Mouse (Mus musculus) CH12.LX (cell line): ENCODE data around the gene Zfp385c. TPM values are rescaled to one million over a fixed set of nuclear protein-coding genes. Genes with fewer than 3 reads are reported as not detected.

Source experiments
- DNase-seq: peaks from one replicate; pipeline ENCODE4 v3.0.0-alpha.2; 2013; ENCODE audit errors: extremely low read depth
- H3K27ac ChIP-seq: 2 replicates; pipeline ENCODE4 v1.5.1; 2012; ENCODE audit warnings: low read depth, mild to moderate bottlenecking, control low read depth, moderate library complexity; ENCODE audit not compliant: insufficient read depth
- H3K27me3 ChIP-seq: replicated peaks from 2 replicates; pipeline ENCODE3; 2012; ENCODE audit warnings: inconsistent platforms
- H3K36me3 ChIP-seq, 2 experiments: replicated peaks in 1 of 2; 2 replicates each; pipeline versions ENCODE3 to v1.6.1; 2012; ENCODE audit warnings: inconsistent platforms in 1 of 2, low read length in 1 of 2, mild to moderate bottlenecking in 1 of 2, mixed read lengths in 1 of 2, moderate library complexity in 1 of 2; ENCODE audit not compliant: control insufficient read depth in 1 of 2, insufficient read depth in 1 of 2
- H3K4me1 ChIP-seq, 2 experiments: 2 replicates each; pipeline ENCODE4 v1.6.1; 2012; ENCODE audit warnings: inconsistent platforms in 1 of 2, moderate library complexity in 1 of 2; ENCODE audit not compliant: insufficient read depth in 2 of 2, control insufficient read depth in 1 of 2
- H3K4me2 ChIP-seq: 2 replicates; pipeline ENCODE4 v1.6.1; 2012; ENCODE audit warnings: low read depth, mild to moderate bottlenecking, control low read depth; ENCODE audit not compliant: poor library complexity, insufficient read depth, severe bottlenecking
- H3K4me3 ChIP-seq, 3 experiments: fragments of 150-350 bp in 1 of 3; sonication (generic) in 1 of 3; replicated peaks in 1 of 3; 2 replicates each; pipeline versions ENCODE3 to v1.5.1; 2011 to 2012; ENCODE audit warnings: low read depth in 2 of 3, low read length in 2 of 3, mild to moderate bottlenecking in 2 of 3, moderate library complexity in 2 of 3, control low read depth in 1 of 3, improper control_type of control experiment in 1 of 3, inconsistent platforms in 1 of 3, mixed read lengths in 1 of 3; ENCODE audit not compliant: poor library complexity in 1 of 3
- H3K79me2 ChIP-seq: replicated peaks from 2 replicates; pipeline ENCODE4 v1.6.1; 2012; ENCODE audit warnings: mild to moderate bottlenecking, moderate library complexity; ENCODE audit not compliant: control insufficient read depth, poor library complexity, insufficient read depth, severe bottlenecking; ENCODE audit errors: extremely low read depth
- H3K9ac ChIP-seq: 2 replicates; pipeline ENCODE4 v1.6.1; 2012; ENCODE audit warnings: low read depth, mild to moderate bottlenecking, control low read depth, moderate library complexity; ENCODE audit not compliant: insufficient read depth
- H3K9me3 ChIP-seq: replicated peaks from 2 replicates; pipeline ENCODE3; 2012; ENCODE audit warnings: low read length, inconsistent platforms, mixed read lengths
- BHLHE40 ChIP-seq: IDR thresholded peaks from 2 replicates; pipeline ENCODE4 v1.6.1; 2011; ENCODE audit warnings: mild to moderate bottlenecking, low read depth, low read length, improper control_type of control experiment
- CHD1 ChIP-seq: IDR thresholded peaks from 2 replicates; pipeline ENCODE4 v1.6.1; 2012; ENCODE audit warnings: low read depth, low read length, improper control_type of control experiment, inconsistent platforms
- CHD2 ChIP-seq: IDR thresholded peaks from 2 replicates; pipeline ENCODE4 v1.6.1; 2011; ENCODE audit warnings: low read length, improper control_type of control experiment
- ELF1 ChIP-seq: IDR thresholded peaks from 2 replicates; pipeline ENCODE4 v1.6.1; 2014; ENCODE audit warnings: low read depth, mild to moderate bottlenecking, inconsistent platforms, low read length, improper control_type of control experiment
- ETS1 ChIP-seq: conservative IDR thresholded peaks from 2 replicates; pipeline ENCODE4 v1.6.1; 2012; ENCODE audit warnings: low read depth, mild to moderate bottlenecking, inconsistent platforms, low read length, improper control_type of control experiment, moderate library complexity
- GABPA ChIP-seq: IDR thresholded peaks from 2 replicates; pipeline ENCODE4 v1.6.1; 2012; ENCODE audit warnings: low read depth, low read length, improper control_type of control experiment, inconsistent platforms; ENCODE audit not compliant: insufficient replicate concordance
- HCFC1 ChIP-seq: IDR thresholded peaks from 2 replicates; pipeline ENCODE4 v1.6.1; 2012; ENCODE audit warnings: low read depth, mild to moderate bottlenecking, inconsistent platforms, low read length, improper control_type of control experiment
- JUND ChIP-seq: conservative IDR thresholded peaks from 2 replicates; pipeline ENCODE4 v1.6.1; 2011; ENCODE audit warnings: low read depth, low read length, improper control_type of control experiment
- KAT2A ChIP-seq: IDR thresholded peaks from 2 replicates; pipeline ENCODE4 v1.6.1; 2012; ENCODE audit warnings: low read length, improper control_type of control experiment, inconsistent platforms; ENCODE audit not compliant: insufficient replicate concordance
- MAX ChIP-seq: IDR thresholded peaks from 2 replicates; pipeline ENCODE4 v1.6.1; 2011; ENCODE audit warnings: low read length, improper control_type of control experiment
- MAZ ChIP-seq: IDR thresholded peaks from 2 replicates; pipeline ENCODE4 v1.6.1; 2012; ENCODE audit warnings: low read depth, mild to moderate bottlenecking, inconsistent platforms, low read length, improper control_type of control experiment, moderate library complexity
- MEF2A ChIP-seq: IDR thresholded peaks from 2 replicates; pipeline ENCODE4 v1.6.1; 2014; ENCODE audit warnings: low read depth, mild to moderate bottlenecking, inconsistent platforms, low read length, improper control_type of control experiment, borderline replicate concordance
- MXI1 ChIP-seq: IDR thresholded peaks from 2 replicates; pipeline ENCODE4 v1.6.1; 2011; ENCODE audit warnings: mild to moderate bottlenecking, low read depth, low read length, improper control_type of control experiment
- NRF1 ChIP-seq: IDR thresholded peaks from 2 replicates; pipeline ENCODE4 v1.6.1; 2014; ENCODE audit warnings: low read depth, mild to moderate bottlenecking, inconsistent platforms, low read length, improper control_type of control experiment, moderate library complexity
- POLR2A ChIP-seq: IDR thresholded peaks from 2 replicates; pipeline ENCODE4 v1.6.1; 2011; ENCODE audit warnings: low read depth, mild to moderate bottlenecking, improper control_type of control experiment, low read length
- RCOR1 ChIP-seq: conservative IDR thresholded peaks from 2 replicates; pipeline ENCODE4 v1.6.1; 2012; ENCODE audit warnings: low read depth, mild to moderate bottlenecking, inconsistent platforms, low read length, improper control_type of control experiment
- SMC3 ChIP-seq: IDR thresholded peaks from 2 replicates; pipeline ENCODE4 v1.6.1; 2011; ENCODE audit warnings: low read depth, low read length, improper control_type of control experiment
- TCF12 ChIP-seq: IDR thresholded peaks from 2 replicates; pipeline ENCODE4 v1.6.1; 2014; ENCODE audit warnings: low read depth, mild to moderate bottlenecking, inconsistent platforms, low read length, improper control_type of control experiment
- UBTF ChIP-seq: IDR thresholded peaks from 2 replicates; pipeline ENCODE4 v1.6.1; 2012; ENCODE audit warnings: low read depth, mild to moderate bottlenecking, inconsistent platforms, low read length, improper control_type of control experiment, moderate library complexity
- USF1 ChIP-seq: IDR thresholded peaks from 2 replicates; pipeline ENCODE4 v1.6.1; 2014; ENCODE audit warnings: low read depth, mild to moderate bottlenecking, inconsistent platforms, low read length, improper control_type of control experiment
- USF2 ChIP-seq: conservative IDR thresholded peaks from 2 replicates; pipeline ENCODE4 v1.6.1; 2011; ENCODE audit warnings: low read depth, low read length, improper control_type of control experiment
- ZC3H11A ChIP-seq: IDR thresholded peaks from 2 replicates; pipeline ENCODE4 v1.6.1; 2012; ENCODE audit warnings: low read depth, mild to moderate bottlenecking, inconsistent platforms, low read length, improper control_type of control experiment
- ZKSCAN1 ChIP-seq: IDR thresholded peaks from 2 replicates; pipeline ENCODE4 v1.6.1; 2012; ENCODE audit warnings: low read depth, inconsistent platforms, low read length, improper control_type of control experiment, borderline replicate concordance
- ZMIZ1 ChIP-seq: IDR thresholded peaks from 2 replicates; pipeline ENCODE4 v1.6.1; 2012; ENCODE audit warnings: low read depth, mild to moderate bottlenecking, inconsistent platforms, low read length, improper control_type of control experiment
- dilution Hi-C: fragments of 300-500 bp; cut with MboI; formaldehyde crosslinking; loops from 2 replicates; pipeline ENCODE4 v1.14.3; 2020; ENCODE audit warnings: low sequenced_read_pairs; ENCODE audit not compliant: extremely low pct_unique_long_range_greater_than_20kb, extremely low pct_ligation_motif_present
- in situ Hi-C: fragments of 300-500 bp; cut with MboI; formaldehyde crosslinking; loops from 3 replicates; pipeline ENCODE4 v1.14.3; 2019; ENCODE audit warnings: low sequenced_read_pairs, low pct_ligation_motif_present, low pct_unique_long_range_greater_than_20kb, mixed read lengths
- polyA plus RNA-seq: library from polyadenylated mRNA; unstranded; fragments of >175 nt; gene quantifications from 2 replicates; pipeline ENCODE4 v1.2.1, GENCODE M21; 2012; ENCODE audit warnings: low read depth; ENCODE audit not compliant: insufficient read length
- total RNA-seq, 2 experiments: library from RNA; depleted of rRNA; stranded (reverse); fragments of 300-350 nt in 1 of 2; fragments of >200 nt in 1 of 2; gene quantifications; 2 replicates each; pipeline ENCODE4 v1.2.3; 2012 to 2014

Gene Zfp385c
- total and polyA plus RNA-seq, 3 experiments, result 0.08 to 0.14 TPM; not detected in 1

GRCm38 (mm10) chr11:100688443-100688842, 3.8 kb downstream of the Zfp385c start:
- Histone ChIP-seq H3K4me1 (peaks cover 0 to 30% of the 10 kb centered on the region in 2 experiments; a peak in 2 of 4 replicates), H3K9me3 (no peaks in the 10 kb centered on the region), H3K36me3 (no peaks in the 10 kb centered on the region), H3K79me2 (no peaks in the 10 kb centered on the region), H3K27me3 (no peaks in the 10 kb centered on the region), H3K4me2 (no peak overlapping the region), H3K27ac (no peak overlapping the region), H3K9ac (no peak overlapping the region), H3K4me3 (no peak overlapping the region)
- no peak for DNase-seq
- in situ Hi-C loops, result no loop called here
- dilution Hi-C loops, result no loop called here
- no peak for TF ChIP-seq GABPA
- no peak for TF ChIP-seq TCF12
- TF ChIP-seq ZKSCAN1, result no peak
- no peak for TF ChIP-seq RCOR1
- TF ChIP-seq ZC3H11A, result no peak
- no peak for TF ChIP-seq NRF1
- TF ChIP-seq POLR2A, result no peak

- H3K36me3 ChIP-seq, result no peaks in the 10 kb centered on the region
- DNase-seq, result no peak
- H3K79me2 ChIP-seq, result no peaks in the 10 kb centered on the region
- in situ Hi-C loops, result no loop called here
- dilution Hi-C loops, result no loop called here
- H3K4me1 ChIP-seq, result peaks cover 2 to 41% of the 10 kb centered on the region in 2 experiments; a peak in 3 of 4 replicates
- H3K4me2 ChIP-seq, result no peak overlapping the region
- no peaks in the 10 kb centered on the region for H3K9me3 ChIP-seq
- no peak overlapping the region for H3K27ac ChIP-seq
- H3K4me3 ChIP-seq, result no peak overlapping the region
- no peaks in the 10 kb centered on the region for H3K27me3 ChIP-seq
- no peak overlapping the region for H3K9ac ChIP-seq
- TF ChIP-seq ELF1 (no peak), USF2 (no peak), TCF12 (no peak), CHD2 (no peak), MAZ (no peak), ETS1 (no peak), MXI1 (no peak), JUND (no peak), NRF1 (no peak), HCFC1 (no peak), SMC3 (no peak), MAX (no peak), ZC3H11A (no peak), MEF2A (no peak), USF1 (no peak), KAT2A (no peak), BHLHE40 (no peak), UBTF (no peak), ZMIZ1 (no peak), CHD1 (no peak)
Measured at GRCm38 (mm10) chr11:100687265-100687664, 5.0 kb downstream of the Zfp385c start.
